Mouse (Mus musculus) bone marrow macrophage, adult 2 months (primary cell): ENCODE measurements around the gene Gm4846.

Experiments used
- CTCF ChIP-seq: IDR thresholded peaks from 2 replicates; pipeline ENCODE4 v1.5.1; 2012; ENCODE audit warnings: low read depth, mild to moderate bottlenecking, low read length, moderate library complexity
- POLR2A ChIP-seq: IDR thresholded peaks from 2 replicates; pipeline ENCODE4 v1.6.1; 2012; ENCODE audit warnings: mild to moderate bottlenecking, low read depth, low read length, borderline replicate concordance

GRCm38 (mm10) chr1:166479503-166479902 is 17.9 kb downstream of the Gm4846 start:
- TF ChIP-seq CTCF: no peak
- no peak for TF ChIP-seq POLR2A
